Mouse (Mus musculus) stomach, embryonic 15.5 days (tissue): ENCODE measurements around the gene Rps19. TPM values are rescaled to one million over a fixed set of nuclear protein-coding genes. Genes with fewer than 3 reads are reported as not detected.

Experiments
- ATAC-seq: fragments of 200-750 bp; cut with Nextera tagmentation; 2 replicates; pipeline ENCODE4 v1.8.0; 2017; ENCODE audit warnings: low read depth, moderate number of reproducible peaks, moderate TSS enrichment; ENCODE audit not compliant: insufficient read depth, low FRiP score
- H3K27ac ChIP-seq: fragments of 300-500 bp; sonication (generic); 2 replicates; pipeline ENCODE4 v1.5.1; 2015; ENCODE audit warnings: mild to moderate bottlenecking, inconsistent platforms
- H3K27me3 ChIP-seq: fragments of 300-500 bp; sonication (generic); replicated peaks from 2 replicates; pipeline ENCODE4 v1.6.1; 2015; ENCODE audit warnings: inconsistent platforms
- H3K36me3 ChIP-seq: fragments of 300-500 bp; sonication (generic); 2 replicates; pipeline ENCODE4 v1.6.1; 2015; ENCODE audit warnings: inconsistent platforms
- H3K4me1 ChIP-seq: fragments of 300-500 bp; sonication (generic); 2 replicates; pipeline ENCODE4 v1.6.1; 2015; ENCODE audit warnings: inconsistent platforms
- H3K4me2 ChIP-seq: fragments of 300-500 bp; sonication (generic); 2 replicates; pipeline ENCODE4 v1.6.1; 2015; ENCODE audit warnings: mild to moderate bottlenecking, inconsistent platforms
- H3K4me3 ChIP-seq: fragments of 300-500 bp; sonication (generic); replicated peaks from 2 replicates; pipeline ENCODE4 v1.5.1; 2015; ENCODE audit warnings: inconsistent platforms
- H3K9ac ChIP-seq: fragments of 300-500 bp; sonication (generic); 2 replicates; pipeline ENCODE4 v1.6.1; 2015; ENCODE audit warnings: inconsistent platforms
- H3K9me3 ChIP-seq: fragments of 300-500 bp; sonication (generic); 2 replicates; pipeline ENCODE4 v1.6.1; 2016; ENCODE audit warnings: inconsistent platforms
- WGBS: fragments of 180-500 bp; shearing (Covaris S2); methylation state at CpG from one replicate; pipeline ENCODE4 v1.1.7; 2015; 5-methylcytosine and 5-hydroxymethylcytosine counted together
- polyA plus RNA-seq: library from polyadenylated mRNA; unstranded; fragments of >200 nt; fragmentation: Nextera tagmentation; extraction: Ambion mirVana; gene quantifications from 2 replicates; pipeline ENCODE4 v1.2.1, GENCODE M21; 2015

The Rps19 gene
- polyA plus RNA-seq, 1 experiment from 2014 or later, result 2,486 TPM

GRCm38 (mm10) chr7:24852557-24853232 lies 31.5 kb upstream of the Rps19 start:
- Histone ChIP-seq H3K4me3 (no peak overlapping the region), H3K27ac (no peak overlapping the region), H3K9me3 (no peaks in the 10 kb centered on the region), H3K4me1 (no peaks in the 10 kb centered on the region), H3K4me2 (no peak overlapping the region), H3K27me3 (no peaks in the 10 kb centered on the region), H3K36me3 (no peaks in the 10 kb centered on the region), H3K9ac (no peak overlapping the region)
- 62% methylated on average over 8 of the region's 8 CpGs for WGBS
- ATAC-seq, result peak; percentile 90; the same call in 1 of the 2 replicates

GRCm38 (mm10) chr7:24853233-24853563 lies 31.0 kb upstream of the Rps19 start:
- peak; percentile 41; the same call in 1 of the 2 replicates for ATAC-seq
- Histone ChIP-seq H3K36me3 (no peaks in the 10 kb centered on the region), H3K4me3 (no peak overlapping the region), H3K9me3 (no peaks in the 10 kb centered on the region), H3K4me2 (no peak overlapping the region), H3K9ac (no peak overlapping the region), H3K4me1 (no peaks in the 10 kb centered on the region), H3K27me3 (no peaks in the 10 kb centered on the region), H3K27ac (no peak overlapping the region)

- Histone ChIP-seq H3K9ac (no peak overlapping the region), H3K9me3 (no peaks in the 10 kb centered on the region), H3K36me3 (no peaks in the 10 kb centered on the region), H3K4me2 (no peak overlapping the region), H3K27ac (peak overlapping the region; percentile 4; the same call in 1 of the 2 replicates), H3K4me1 (no peaks in the 10 kb centered on the region), H3K27me3 (no peaks in the 10 kb centered on the region), H3K4me3 (no peak overlapping the region)
- no peak for ATAC-seq
- WGBS, result 28% methylated on average over 7 of the region's 7 CpGs
These were observed 30.5 kb upstream of the Rps19 start for GRCm38 (mm10) chr7:24853695-24854094.

GRCm38 (mm10) chr7:24856460-24857120 lies 27.6 kb upstream of the Rps19 start:
- 54% methylated on average over 6 of the region's 6 CpGs for WGBS

GRCm38 (mm10) chr7:24859234-24859633 lies 24.9 kb upstream of the Rps19 start:
- ATAC-seq, result peak; percentile 90; the same call in 1 of the 2 replicates
- Histone ChIP-seq H3K27ac (no peak overlapping the region), H3K9ac (no peak overlapping the region), H3K36me3 (no peaks in the 10 kb centered on the region), H3K4me3 (no peak overlapping the region), H3K27me3 (no peaks in the 10 kb centered on the region), H3K4me1 (no peaks in the 10 kb centered on the region), H3K9me3 (no peaks in the 10 kb centered on the region), H3K4me2 (no peak overlapping the region)
- WGBS, result 68% methylated on average over 5 of the region's 5 CpGs

More at GRCm38 (mm10) chr7:24856460-24857120, 27.6 kb upstream of the Rps19 start:
- no peaks in the 10 kb centered on the region for H3K9me3 ChIP-seq
- H3K27me3 ChIP-seq, result no peaks in the 10 kb centered on the region
- H3K4me2 ChIP-seq, result no peak overlapping the region
- H3K4me3 ChIP-seq, result no peak overlapping the region
- H3K27ac ChIP-seq, result no peak overlapping the region
- H3K36me3 ChIP-seq, result no peaks in the 10 kb centered on the region
- H3K4me1 ChIP-seq, result no peaks in the 10 kb centered on the region
- ATAC-seq, result no peak
- no peak overlapping the region for H3K9ac ChIP-seq

GRCm38 (mm10) chr7:24861913-24862312 lies 22.3 kb upstream of the Rps19 start, which contains the start of gene Gm9844:
Gene Gm9844 (plus strand): TSS chr7:24862213.
- no peak for ATAC-seq
- H3K4me3 ChIP-seq, result no peak within 1 kb of the TSS
- no peaks in the 10 kb centered on the region for H3K9me3 ChIP-seq
- no peak within 1 kb of the TSS for H3K27ac ChIP-seq
- no peak within 1 kb of the TSS for H3K9ac ChIP-seq
- H3K4me1 ChIP-seq, result no peaks in the 10 kb centered on the region
- no peak within 1 kb of the TSS for H3K4me2 ChIP-seq
- 77% methylated on average over 7 of the region's 7 CpGs for WGBS
- H3K27me3 ChIP-seq, result no peaks in the 10 kb centered on the region
- no peaks in the 10 kb centered on the region for H3K36me3 ChIP-seq

- Histone ChIP-seq H3K27me3 (no peaks in the 10 kb centered on the region), H3K27ac (no peak overlapping the region), H3K9ac (no peak overlapping the region), H3K4me1 (no peaks in the 10 kb centered on the region), H3K36me3 (no peaks in the 10 kb centered on the region), H3K9me3 (no peaks in the 10 kb centered on the region), H3K4me3 (no peak overlapping the region), H3K4me2 (no peak overlapping the region)
- no peak for ATAC-seq
- WGBS, result 79% methylated on average over 4 of the region's 4 CpGs
These were observed 21.3 kb upstream of the Rps19 start for GRCm38 (mm10) chr7:24862853-24863252.

- H3K4me2 ChIP-seq, result no peak overlapping the region
- WGBS, result 33% methylated on average over 6 of the region's 6 CpGs
These were observed 20.0 kb upstream of the Rps19 start for GRCm38 (mm10) chr7:24864156-24864555.

GRCm38 (mm10) chr7:24869080-24869479 lies 15.1 kb upstream of the Rps19 start:
- H3K9me3 ChIP-seq, result no peaks in the 10 kb centered on the region
- ATAC-seq, result no peak
- H3K27ac ChIP-seq, result no peak overlapping the region
- no peaks in the 10 kb centered on the region for H3K4me1 ChIP-seq
- no peak overlapping the region for H3K4me2 ChIP-seq
- no peak overlapping the region for H3K9ac ChIP-seq
- H3K4me3 ChIP-seq, result no peak overlapping the region
- H3K27me3 ChIP-seq, result 0 out of 2 replicates have a peak, but pooled peaks cover 7% of the 10 kb centered on the region
- no peaks in the 10 kb centered on the region for H3K36me3 ChIP-seq
- 56% methylated on average over 17 of the region's 17 CpGs for WGBS

More at GRCm38 (mm10) chr7:24864156-24864555, 20.0 kb upstream of the Rps19 start:
- no peaks in the 10 kb centered on the region for H3K4me1 ChIP-seq
- H3K27me3 ChIP-seq, result no peaks in the 10 kb centered on the region
- H3K9me3 ChIP-seq, result no peaks in the 10 kb centered on the region
- no peak overlapping the region for H3K4me3 ChIP-seq
- no peak for ATAC-seq
- H3K27ac ChIP-seq, result no peak overlapping the region
- no peak overlapping the region for H3K9ac ChIP-seq
- no peaks in the 10 kb centered on the region for H3K36me3 ChIP-seq

GRCm38 (mm10) chr7:24869532-24870165 lies 14.5 kb upstream of the Rps19 start, which contains the start of the genes Lypd4 and Dmrtc2:
Gene Lypd4 (minus strand): TSS chr7:24869941.
Gene Dmrtc2 (plus strand): TSS chr7:24870057.
- ATAC-seq, result no peak
- Histone ChIP-seq H3K27me3 (0 out of 2 replicates have a peak, but pooled peaks cover 7% of the 10 kb centered on the region), H3K9me3 (no peaks in the 10 kb centered on the region), H3K9ac (no peak within 1 kb of the TSS), H3K27ac (no peak within 1 kb of the TSS), H3K4me2 (no peak within 1 kb of the TSS), H3K4me1 (no peaks in the 10 kb centered on the region), H3K36me3 (no peaks in the 10 kb centered on the region), H3K4me3 (no peak within 1 kb of the TSS)
- 46% methylated on average over 41 of the region's 41 CpGs for WGBS

GRCm38 (mm10) chr7:24877588-24877987 lies 6.6 kb upstream of the Rps19 start:
- Histone ChIP-seq H3K4me3 (no peak overlapping the region), H3K4me2 (no peak overlapping the region), H3K9ac (no peak overlapping the region), H3K27me3 (no peaks in the 10 kb centered on the region), H3K4me1 (no peaks in the 10 kb centered on the region), H3K36me3 (no peaks in the 10 kb centered on the region), H3K27ac (no peak overlapping the region), H3K9me3 (no peaks in the 10 kb centered on the region)
- no peak for ATAC-seq
- WGBS, result 61% methylated on average over 3 of the region's 3 CpGs

- ATAC-seq, result no peak
- 51% methylated on average over 2 of the region's 2 CpGs for WGBS
- H3K36me3 ChIP-seq, result no peaks in the 10 kb centered on the region
- no peak overlapping the region for H3K9ac ChIP-seq
- no peaks in the 10 kb centered on the region for H3K9me3 ChIP-seq
- no peaks in the 10 kb centered on the region for H3K4me1 ChIP-seq
- H3K4me2 ChIP-seq, result no peak overlapping the region
- no peak overlapping the region for H3K4me3 ChIP-seq
- H3K27ac ChIP-seq, result no peak overlapping the region
- no peaks in the 10 kb centered on the region for H3K27me3 ChIP-seq
These were observed 4.6 kb upstream of the Rps19 start for GRCm38 (mm10) chr7:24879620-24880019.
